Mouse (Mus musculus) neural tube, embryonic 11.5 days (tissue): ENCODE measurements around the gene Cx3cr1. TPM values are rescaled to one million over a fixed set of nuclear protein-coding genes. Genes with fewer than 3 reads are reported as not detected.

Experiments
- ATAC-seq: fragments of 200-750 bp; cut with Nextera tagmentation; 2 replicates; pipeline ENCODE4 v1.8.0; 2017; ENCODE audit warnings: moderate number of reproducible peaks, mild to moderate bottlenecking, moderate TSS enrichment, moderate library complexity; ENCODE audit not compliant: insufficient read depth, low FRiP score, low TSS enrichment
- DNase-seq: peaks from one replicate; pipeline ENCODE4 v3.0.0-alpha.2; 2015; ENCODE audit warnings: low spot score
- H3K27ac ChIP-seq: fragments of 300-500 bp; sonication (generic); 2 replicates; pipeline ENCODE4 v1.5.1; 2014; ENCODE audit warnings: low read depth, mild to moderate bottlenecking, low read length
- H3K27me3 ChIP-seq: fragments of 300-500 bp; sonication (generic); 2 replicates; pipeline ENCODE4 v1.6.1; 2014; ENCODE audit warnings: mild to moderate bottlenecking, low read length, mixed read lengths; ENCODE audit not compliant: control insufficient read depth, insufficient read depth
- H3K36me3 ChIP-seq: fragments of 300-500 bp; sonication (generic); 2 replicates; pipeline ENCODE4 v1.6.1; 2014; ENCODE audit warnings: mild to moderate bottlenecking, low read length, moderate library complexity, mixed read lengths; ENCODE audit not compliant: control insufficient read depth, insufficient read depth
- H3K4me1 ChIP-seq: fragments of 300-500 bp; sonication (generic); 2 replicates; pipeline ENCODE4 v1.6.1; 2014; ENCODE audit warnings: low read length, mixed read lengths; ENCODE audit not compliant: control insufficient read depth, insufficient read depth
- H3K4me2 ChIP-seq: fragments of 300-500 bp; sonication (generic); 2 replicates; pipeline ENCODE4 v1.6.1; 2014; ENCODE audit warnings: low read depth, mild to moderate bottlenecking, moderate library complexity
- H3K4me3 ChIP-seq: fragments of 300-500 bp; sonication (generic); 2 replicates; pipeline ENCODE4 v1.5.1; 2014; ENCODE audit warnings: low read depth, low read length
- H3K9ac ChIP-seq: fragments of 300-500 bp; sonication (generic); 2 replicates; pipeline ENCODE4 v1.6.1; 2014; ENCODE audit warnings: mild to moderate bottlenecking, low read length
- H3K9me3 ChIP-seq: fragments of 300-500 bp; sonication (generic); 2 replicates; pipeline ENCODE4 v1.6.1; 2016; ENCODE audit warnings: low read length; ENCODE audit not compliant: control insufficient read depth
- WGBS: fragments of 180-500 bp; shearing (Covaris S2); extraction: QIAGEN DNeasy Blood & Tissue Kit; methylation state at CpG from one replicate; pipeline ENCODE4 v1.1.7; 2014; 5-methylcytosine and 5-hydroxymethylcytosine counted together
- polyA plus RNA-seq: library from polyadenylated mRNA; unstranded; fragments of >200 nt; fragmentation: Nextera tagmentation; extraction: Ambion mirVana; gene quantifications from 2 replicates; pipeline ENCODE4 v1.2.1, GENCODE M21; 2014

The Cx3cr1 gene
- polyA plus RNA-seq, 1 experiment from 2014 or later: 2.9 TPM

DNA sequence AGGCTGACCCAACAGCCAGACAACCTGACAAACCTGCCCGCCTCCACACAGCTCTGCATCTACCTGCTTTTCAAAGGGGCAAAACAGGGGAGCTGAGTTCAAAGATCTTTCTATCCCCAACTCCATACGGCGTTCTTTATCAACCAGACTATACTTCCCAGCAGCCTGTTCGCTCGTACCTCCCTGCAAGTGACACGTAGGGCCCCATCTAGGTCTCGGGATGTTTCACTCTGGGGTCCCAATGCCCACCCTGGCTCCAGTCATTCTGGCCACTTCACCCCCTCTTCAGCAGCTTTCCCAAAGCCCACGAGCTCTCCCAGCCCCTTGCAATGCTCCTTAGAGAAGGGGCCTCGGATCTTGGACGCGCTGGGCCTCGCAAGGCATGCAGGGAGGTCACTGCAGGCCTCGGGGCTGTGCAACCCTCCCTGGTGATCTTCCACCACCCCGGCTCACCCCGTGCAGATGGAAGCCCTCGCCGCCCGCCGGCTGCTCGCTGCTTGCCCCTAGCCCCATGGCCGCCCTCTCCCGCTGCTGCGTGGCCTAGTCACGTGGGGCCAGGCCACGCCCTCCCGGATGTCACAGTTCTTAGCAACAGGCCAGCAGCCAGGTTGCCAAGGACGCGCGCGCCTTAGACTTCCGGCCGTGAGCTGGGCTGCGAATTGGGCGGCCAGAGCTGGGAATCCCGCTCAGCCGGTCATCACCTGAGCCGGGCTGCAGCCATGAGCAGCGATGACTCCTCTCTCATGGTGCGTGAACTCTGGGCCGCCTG lies 132.5 kb downstream of the Cx3cr1 start, which contains the start of the genes Gorasp1 and Ttc21a:
TSS of gene Gorasp1 (minus strand) at position 561 of the 769 bp plus-strand sequence.
TSS of gene Ttc21a (plus strand) at position 602 of the 769 bp plus-strand sequence.
- no peak within 1 kb of the TSS for H3K27ac ChIP-seq
- peak within 1 kb of the TSS; percentile 87 for H3K9ac ChIP-seq
- DNase-seq: peak; percentile 96
- WGBS: 6% methylated on average over 39 of the region's 40 CpGs
- peak within 1 kb of the TSS; percentile 59 for H3K4me3 ChIP-seq
- no peaks in the 10 kb centered on the region for H3K9me3 ChIP-seq
- H3K4me2 ChIP-seq: peak within 1 kb of the TSS; percentile 85
- no peaks in the 10 kb centered on the region for H3K27me3 ChIP-seq
- 0 out of 2 replicates have a peak, but pooled peaks cover 3% of the 10 kb centered on the region for H3K4me1 ChIP-seq
- peak; percentile 97 for ATAC-seq
- 0 out of 2 replicates have a peak, but pooled peaks cover under 1% of the 10 kb centered on the region for H3K36me3 ChIP-seq

DNA sequence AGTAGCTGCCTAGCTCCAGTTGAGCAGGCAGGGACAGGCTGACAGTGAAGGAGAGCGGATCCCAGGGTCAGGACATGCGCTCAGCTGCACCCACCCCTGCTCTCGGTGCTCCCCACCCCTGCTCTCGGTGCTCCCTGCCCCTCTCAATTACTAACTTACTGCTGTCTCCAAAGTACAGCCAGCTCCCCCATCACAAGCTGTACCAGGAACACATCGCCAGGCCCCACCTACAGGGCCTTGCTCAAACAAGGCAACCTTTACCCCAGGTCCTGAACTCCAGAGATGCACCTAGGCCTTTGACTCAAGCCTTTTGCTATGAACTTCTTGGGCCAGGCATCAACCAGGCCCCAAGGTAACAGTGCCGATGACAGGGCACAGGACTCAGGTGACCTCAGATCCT lies 136.0 kb downstream of the Cx3cr1 start:
- WGBS: 95% methylated on average over 6 of the region's 6 CpGs

DNA sequence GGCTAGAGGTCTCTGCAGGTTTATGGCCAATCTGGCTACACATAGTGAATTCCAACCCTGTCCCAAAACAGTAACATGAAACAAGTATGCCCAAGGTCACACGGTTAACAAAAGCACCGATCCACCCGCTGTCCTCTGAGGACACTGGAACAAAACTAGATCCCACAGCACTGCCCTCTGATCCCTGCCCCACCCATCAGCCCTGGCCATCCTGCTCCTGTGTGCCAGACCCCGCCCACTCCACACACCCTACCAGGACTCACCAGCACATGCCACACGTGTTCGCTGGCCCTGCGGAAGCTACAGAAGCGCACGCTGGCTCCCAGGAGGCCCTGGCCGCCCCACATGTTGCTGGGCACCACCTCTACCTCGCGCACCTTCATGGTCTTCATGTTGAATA lies 137.3 kb downstream of the Cx3cr1 start:
- no peak for DNase-seq
- H3K9ac ChIP-seq: no peak overlapping the region
- no peak overlapping the region for H3K4me2 ChIP-seq

More for the DNA sequence above, 136.0 kb downstream of the Cx3cr1 start:
- no peak overlapping the region for H3K4me2 ChIP-seq
- peaks cover 5% of the 10 kb centered on the region; the same call in 1 of the 2 replicates for H3K36me3 ChIP-seq
- no peak overlapping the region for H3K27ac ChIP-seq
- H3K4me1 ChIP-seq: 0 out of 2 replicates have a peak, but pooled peaks cover 3% of the 10 kb centered on the region
- no peak for ATAC-seq
- H3K9me3 ChIP-seq: no peaks in the 10 kb centered on the region
- no peak for DNase-seq
- H3K27me3 ChIP-seq: no peaks in the 10 kb centered on the region
- no peak overlapping the region for H3K9ac ChIP-seq
- H3K4me3 ChIP-seq: no peak overlapping the region

DNA sequence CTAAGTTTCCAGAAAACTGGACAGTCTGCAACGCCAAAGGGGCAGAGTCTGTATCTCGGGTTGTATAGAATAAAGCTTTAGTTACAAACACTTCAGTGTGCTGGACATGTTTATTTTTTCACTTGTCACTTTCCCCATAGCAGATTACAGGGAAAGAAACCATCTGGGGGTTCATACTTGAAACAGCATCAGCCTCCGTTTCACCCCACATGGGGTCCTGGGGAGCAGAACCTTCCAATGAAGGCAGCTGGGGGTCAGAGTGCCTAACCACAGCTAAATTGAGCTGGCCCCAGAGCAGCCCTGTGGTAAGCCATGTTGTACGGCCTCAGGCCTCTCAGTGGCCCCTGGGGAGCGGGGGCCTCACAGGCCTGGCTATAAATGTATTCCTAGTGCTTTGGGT lies 143.2 kb downstream of the Cx3cr1 start:
- WGBS: 85% methylated on average over 5 of the region's 5 CpGs
- Histone ChIP-seq H3K4me1 (no peaks in the 10 kb centered on the region), H3K27ac (no peak overlapping the region), H3K4me3 (no peak overlapping the region), H3K4me2 (no peak overlapping the region), H3K9me3 (no peaks in the 10 kb centered on the region), H3K36me3 (peaks cover 13% of the 10 kb centered on the region), H3K27me3 (no peaks in the 10 kb centered on the region), H3K9ac (no peak overlapping the region)
- ATAC-seq (no peak), DNase-seq (no peak)

More for the DNA sequence above, 137.3 kb downstream of the Cx3cr1 start:
- H3K27ac ChIP-seq: no peak overlapping the region
- WGBS: 90% methylated on average over 12 of the region's 12 CpGs
- peaks cover 6% of the 10 kb centered on the region; the same call in 1 of the 2 replicates for H3K36me3 ChIP-seq
- H3K9me3 ChIP-seq: no peaks in the 10 kb centered on the region
- no peaks in the 10 kb centered on the region for H3K4me1 ChIP-seq
- no peaks in the 10 kb centered on the region for H3K27me3 ChIP-seq
- ATAC-seq: no peak
- no peak overlapping the region for H3K4me3 ChIP-seq

DNA sequence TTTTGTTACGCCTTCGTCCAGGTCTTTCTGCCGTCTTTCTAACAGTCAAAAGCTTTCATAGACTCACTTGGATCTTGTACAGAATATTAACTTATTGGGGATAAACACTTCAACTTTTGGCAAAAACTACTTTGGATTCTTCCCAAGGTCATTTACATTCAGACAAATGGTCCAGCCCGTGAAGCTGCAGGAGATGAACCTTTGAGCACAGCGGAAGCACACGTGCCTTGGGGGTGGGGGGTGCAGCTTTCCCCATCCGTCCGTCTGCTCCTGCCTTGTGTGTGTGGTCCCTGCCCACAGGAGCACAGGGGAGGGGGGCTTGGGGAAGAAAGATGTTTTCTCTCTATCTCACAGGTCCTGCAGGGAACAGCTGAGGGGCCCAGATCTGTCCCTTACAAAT lies 143.9 kb downstream of the Cx3cr1 start:
- Histone ChIP-seq H3K4me3 (no peak overlapping the region), H3K9ac (no peak overlapping the region), H3K27ac (no peak overlapping the region), H3K4me2 (no peak overlapping the region), H3K9me3 (no peaks in the 10 kb centered on the region), H3K27me3 (no peaks in the 10 kb centered on the region), H3K4me1 (no peaks in the 10 kb centered on the region), H3K36me3 (peaks cover 14% of the 10 kb centered on the region)
- whole genome bisulfite sequencing: 89% methylated on average over 8 of the region's 8 CpGs
- ATAC-seq: no peak
- DNase-seq: no peak

DNA sequence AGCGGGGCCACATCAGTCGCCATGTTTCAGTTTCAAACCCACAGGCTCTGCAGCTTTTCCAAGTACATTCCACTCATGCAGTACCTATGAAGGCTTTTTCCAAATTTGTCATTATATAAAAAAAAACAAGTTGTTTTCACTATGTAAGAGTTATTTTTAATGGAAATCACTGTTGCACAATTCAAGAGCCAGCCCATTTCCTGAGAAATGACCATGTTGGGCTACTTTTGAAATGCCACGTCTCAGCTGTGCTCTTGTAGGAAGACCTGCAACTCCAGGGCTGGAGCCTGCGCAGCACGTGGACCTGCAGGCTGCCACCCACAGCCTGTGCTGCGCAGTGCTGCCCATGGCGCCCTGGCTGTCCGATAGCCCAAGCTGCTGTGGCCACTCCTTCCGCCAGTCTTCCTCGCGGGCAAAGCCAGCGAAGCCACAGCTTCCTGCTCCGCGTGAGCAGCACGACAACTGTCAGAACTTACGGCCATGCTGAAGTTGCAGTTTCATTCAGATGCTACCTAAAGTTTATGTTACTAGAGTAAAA lies 144.5 kb downstream of the Cx3cr1 start:
- Histone ChIP-seq H3K27me3 (no peaks in the 10 kb centered on the region), H3K27ac (no peak overlapping the region), H3K9ac (no peak overlapping the region), H3K4me1 (no peaks in the 10 kb centered on the region), H3K4me2 (no peak overlapping the region), H3K36me3 (peaks cover 12% of the 10 kb centered on the region), H3K9me3 (no peaks in the 10 kb centered on the region), H3K4me3 (no peak overlapping the region)
- 96% methylated on average over 16 of the region's 16 CpGs for WGBS
- ATAC-seq: no peak
- no peak for DNase-seq

DNA sequence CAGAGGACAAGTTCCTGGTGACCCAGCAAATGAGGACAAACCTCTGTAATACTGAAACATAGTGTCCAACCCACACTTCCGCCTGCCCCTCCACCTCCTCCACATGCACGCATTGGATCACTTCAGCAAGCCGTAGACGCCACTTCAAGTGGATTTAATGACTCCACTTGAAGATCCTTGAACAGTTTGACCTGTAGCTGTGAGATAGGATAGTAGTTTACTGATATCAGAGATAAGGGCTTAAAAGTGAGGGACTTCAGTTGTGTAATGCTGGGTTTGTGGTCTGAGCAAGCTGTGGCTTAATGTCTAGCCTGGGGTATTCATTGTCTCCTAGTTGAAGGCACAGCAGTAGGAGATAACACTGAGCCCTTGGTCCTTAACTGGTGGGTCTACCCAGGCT lies 146.2 kb downstream of the Cx3cr1 start:
- Histone ChIP-seq H3K4me2 (no peak overlapping the region), H3K4me1 (no peaks in the 10 kb centered on the region), H3K4me3 (no peak overlapping the region), H3K27me3 (no peaks in the 10 kb centered on the region), H3K9ac (no peak overlapping the region), H3K36me3 (peaks cover 17% of the 10 kb centered on the region), H3K27ac (no peak overlapping the region), H3K9me3 (no peaks in the 10 kb centered on the region)
- no peak for DNase-seq
- no peak for ATAC-seq
- WGBS: 94% methylated on average over 4 of the region's 4 CpGs

DNA sequence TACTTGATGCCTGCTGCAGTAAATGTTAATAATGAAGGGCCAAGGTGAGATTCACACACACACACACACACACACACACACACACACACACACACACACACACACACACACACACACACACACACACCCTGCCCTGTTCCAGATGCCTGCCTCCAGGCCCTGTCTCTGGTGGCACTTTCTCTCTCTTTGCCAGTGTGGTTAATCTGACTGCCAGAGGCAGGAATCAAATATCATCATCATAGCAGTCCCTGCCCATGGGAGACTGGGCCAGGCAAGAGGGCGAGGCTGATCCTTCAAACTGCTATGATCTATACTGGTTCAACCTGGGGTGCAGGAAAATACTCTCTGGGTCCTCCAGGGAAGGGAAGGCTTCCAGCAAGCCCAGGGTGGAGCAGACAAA lies 149.8 kb downstream of the Cx3cr1 start:
- ATAC-seq: no peak
- peaks cover 18% of the 10 kb centered on the region for H3K36me3 ChIP-seq
- WGBS: 81% methylated on average over 1 of the region's 1 CpGs

More for the DNA sequence above, 149.8 kb downstream of the Cx3cr1 start:
- no peaks in the 10 kb centered on the region for H3K9me3 ChIP-seq
- no peak overlapping the region for H3K9ac ChIP-seq
- no peak overlapping the region for H3K27ac ChIP-seq
- DNase-seq: no peak
- H3K4me3 ChIP-seq: no peak overlapping the region
- H3K27me3 ChIP-seq: no peaks in the 10 kb centered on the region
- no peak overlapping the region for H3K4me2 ChIP-seq
- no peaks in the 10 kb centered on the region for H3K4me1 ChIP-seq
